Mouse (Mus musculus): ENCODE results near the gene Cdc42ep3.

Cdc42ep3 gene

GRCm38 (mm10) chr17:79290697-79291096, 64.2 kb downstream of the Cdc42ep3 start:
- DNase-seq (ENCODE audit: low read depth, low spot score): no peak

GRCm38 (mm10) chr17:79287302-79287701, 67.6 kb downstream of the Cdc42ep3 start:
- DNase-seq (ENCODE audit: low read depth, low spot score): no peak

GRCm38 (mm10) chr17:79285030-79285601, 69.8 kb downstream of the Cdc42ep3 start:
- DNase-seq (ENCODE audit: low read depth, low spot score): no peak

All from CD4-positive, CD25-positive, alpha-beta regulatory T cell, adult 2 months (primary cell).